Mouse (Mus musculus): ENCODE data around the gene Spg20. TPM values are rescaled to one million over a fixed set of nuclear protein-coding genes. Genes with fewer than 3 reads are reported as not detected.

Gene Spg20
- polyA plus RNA-seq, 1 experiment from 2014 or later: 18.7 TPM

GRCm38 (mm10) chr3:55074576-55075293, 37.2 kb upstream of the Spg20 start:
- no peak overlapping the region for H3K4me3 ChIP-seq (ENCODE audit: low read depth, low read length)

DNA sequence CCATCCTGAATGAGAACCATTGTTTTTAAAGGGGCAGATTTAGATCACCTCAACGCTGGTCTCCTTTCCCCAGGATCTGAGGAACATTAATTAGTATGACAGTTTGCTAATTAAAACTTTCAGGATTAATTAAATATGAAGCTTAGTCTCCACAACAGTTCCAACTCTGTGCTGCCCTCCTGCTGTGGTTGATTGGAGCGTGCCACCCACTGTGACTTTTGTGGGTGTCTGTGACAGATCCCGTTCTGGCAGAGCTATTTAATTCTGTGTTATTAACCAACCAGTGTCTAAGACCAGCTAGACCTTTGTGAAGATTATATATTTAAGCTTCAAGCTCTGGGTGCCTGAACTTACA, 36.6 kb upstream of the Spg20 start:
- TF ChIP-seq EP300 (IDR thresholded peaks at IDR 0.05) (no peak), CTCF (IDR thresholded peaks at IDR 0.05) (no peak)
- Histone ChIP-seq H3K4me3 (ENCODE audit: low read depth, low read length) (no peak overlapping the region), H3K36me3 (ENCODE audit: insufficient read depth, low read length) (no peaks in the 10 kb centered on the region), H3K27me3 (replicated peaks; ENCODE audit: insufficient read depth, low read length) (no peaks in the 10 kb centered on the region), H3K9me3 (ENCODE audit: low read length) (no peaks in the 10 kb centered on the region), H3K4me2 (replicated peaks; ENCODE audit: low read depth, low read length) (no peak overlapping the region), H3K4me1 (ENCODE audit: insufficient read depth, low read depth, low read length) (no peaks in the 10 kb centered on the region), H3K9ac (replicated peaks; ENCODE audit: low read depth) (no peak overlapping the region), H3K27ac (ENCODE audit: low read length) (no peak overlapping the region)
- 66% methylated on average over 3 of the region's 3 CpGs for WGBS
- ATAC-seq (no peak), DNase-seq (ENCODE audit: low spot score) (no peak)

More at GRCm38 (mm10) chr3:55074576-55075293, 37.2 kb upstream of the Spg20 start:
- H3K9ac ChIP-seq (replicated peaks; ENCODE audit: low read depth): no peak overlapping the region
- H3K27me3 ChIP-seq (replicated peaks; ENCODE audit: insufficient read depth, low read length): no peaks in the 10 kb centered on the region
- DNase-seq (ENCODE audit: low spot score) (no peak), ATAC-seq (no peak)
- H3K36me3 ChIP-seq (ENCODE audit: insufficient read depth, low read length): no peaks in the 10 kb centered on the region
- H3K4me2 ChIP-seq (replicated peaks; ENCODE audit: low read depth, low read length): no peak overlapping the region
- no peaks in the 10 kb centered on the region for H3K9me3 ChIP-seq (ENCODE audit: low read length)
- H3K4me1 ChIP-seq (ENCODE audit: insufficient read depth, low read depth, low read length): no peaks in the 10 kb centered on the region
- WGBS: 81% methylated on average over 6 of the region's 6 CpGs
- TF ChIP-seq EP300 (IDR thresholded peaks at IDR 0.05): no peak
- TF ChIP-seq CTCF (IDR thresholded peaks at IDR 0.05): no peak
- no peak overlapping the region for H3K27ac ChIP-seq (ENCODE audit: low read length)

- Histone ChIP-seq H3K9me3 (ENCODE audit: low read length) (no peaks in the 10 kb centered on the region), H3K4me2 (replicated peaks; ENCODE audit: low read depth, low read length) (no peak overlapping the region), H3K27ac (ENCODE audit: low read length) (no peak overlapping the region), H3K4me1 (ENCODE audit: insufficient read depth, low read depth, low read length) (no peaks in the 10 kb centered on the region), H3K27me3 (replicated peaks; ENCODE audit: insufficient read depth, low read length) (no peaks in the 10 kb centered on the region), H3K9ac (replicated peaks; ENCODE audit: low read depth) (no peak overlapping the region), H3K36me3 (ENCODE audit: insufficient read depth, low read length) (no peaks in the 10 kb centered on the region), H3K4me3 (ENCODE audit: low read depth, low read length) (no peak overlapping the region)
- WGBS: 60% methylated on average over 6 of the region's 6 CpGs
- TF ChIP-seq CTCF (IDR thresholded peaks at IDR 0.05) (no peak), EP300 (IDR thresholded peaks at IDR 0.05) (no peak)
- ATAC-seq (no peak), DNase-seq (ENCODE audit: low spot score) (no peak)
These were observed 33.7 kb upstream of the Spg20 start for GRCm38 (mm10) chr3:55078233-55078632.

- DNase-seq (ENCODE audit: low spot score): no peak
- Histone ChIP-seq H3K4me3 (ENCODE audit: low read depth, low read length) (no peak overlapping the region), H3K27ac (ENCODE audit: low read length) (no peak overlapping the region), H3K9ac (replicated peaks; ENCODE audit: low read depth) (no peak overlapping the region), H3K27me3 (replicated peaks; ENCODE audit: insufficient read depth, low read length) (no peaks in the 10 kb centered on the region), H3K4me2 (replicated peaks; ENCODE audit: low read depth, low read length) (no peak overlapping the region), H3K36me3 (ENCODE audit: insufficient read depth, low read length) (no peaks in the 10 kb centered on the region), H3K9me3 (ENCODE audit: low read length) (no peaks in the 10 kb centered on the region), H3K4me1 (ENCODE audit: insufficient read depth, low read depth, low read length) (no peaks in the 10 kb centered on the region)
- 53% methylated on average over 8 of the region's 8 CpGs for WGBS
- TF ChIP-seq EP300 (IDR thresholded peaks at IDR 0.05) (no peak), CTCF (IDR thresholded peaks at IDR 0.05) (no peak)
- no peak for ATAC-seq
These were observed 32.3 kb upstream of the Spg20 start for GRCm38 (mm10) chr3:55079619-55080018.

DNA sequence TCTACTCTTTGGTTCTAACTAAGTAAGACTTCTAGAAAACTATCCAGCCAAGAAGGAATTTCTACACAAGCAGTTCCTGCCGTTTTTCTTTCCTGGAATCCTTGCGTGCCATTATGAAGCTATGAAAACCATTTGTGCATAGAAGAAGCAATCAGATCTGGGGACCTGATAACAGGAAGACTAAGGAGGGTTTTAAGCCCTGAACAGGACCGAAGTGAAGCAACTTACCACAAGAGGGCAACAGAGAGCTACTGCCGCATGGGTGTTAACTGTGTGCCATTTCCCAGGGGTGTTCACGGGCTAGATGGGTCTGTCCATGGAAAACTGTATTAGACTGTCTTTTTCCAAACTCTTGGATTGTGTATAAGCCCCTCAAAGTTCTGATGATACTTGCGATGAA, 31.9 kb upstream of the Spg20 start:
- no peaks in the 10 kb centered on the region for H3K9me3 ChIP-seq (ENCODE audit: low read length)
- H3K4me3 ChIP-seq (ENCODE audit: low read depth, low read length): no peak overlapping the region
- no peak overlapping the region for H3K9ac ChIP-seq (replicated peaks; ENCODE audit: low read depth)
- peak; percentile 98 for TF ChIP-seq CTCF (IDR thresholded peaks at IDR 0.05)
- TF ChIP-seq EP300 (IDR thresholded peaks at IDR 0.05): no peak
- H3K4me1 ChIP-seq (ENCODE audit: insufficient read depth, low read depth, low read length): no peaks in the 10 kb centered on the region
- H3K27ac ChIP-seq (ENCODE audit: low read length): no peak overlapping the region
- 9% methylated on average over 6 of the region's 6 CpGs for WGBS
- no peaks in the 10 kb centered on the region for H3K36me3 ChIP-seq (ENCODE audit: insufficient read depth, low read length)
- DNase-seq (ENCODE audit: low spot score): peak; percentile 76
- no peak overlapping the region for H3K4me2 ChIP-seq (replicated peaks; ENCODE audit: low read depth, low read length)
- peak; percentile 80 for ATAC-seq
- no peaks in the 10 kb centered on the region for H3K27me3 ChIP-seq (replicated peaks; ENCODE audit: insufficient read depth, low read length)

DNA sequence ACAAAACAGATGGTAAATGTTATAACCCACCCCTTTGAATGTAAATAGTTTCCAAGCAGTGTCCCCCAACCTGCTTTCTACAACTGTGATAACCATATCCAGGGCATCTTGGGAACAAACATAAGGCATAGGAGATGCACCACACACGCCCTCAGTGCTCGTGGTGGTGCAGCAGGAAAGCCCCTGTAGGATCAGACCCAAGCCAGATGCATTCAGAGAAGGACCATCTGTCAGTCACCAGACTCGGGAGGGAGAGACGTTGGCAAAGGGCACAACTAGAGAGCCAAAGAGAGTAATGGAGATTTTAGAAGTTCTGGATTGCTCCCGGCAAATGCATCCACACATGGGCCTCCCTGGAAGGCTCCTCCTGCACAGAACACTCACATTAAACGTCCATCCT, 27.1 kb upstream of the Spg20 start:
- Histone ChIP-seq H3K4me3 (ENCODE audit: low read depth, low read length) (no peak overlapping the region), H3K27ac (ENCODE audit: low read length) (no peak overlapping the region), H3K4me2 (replicated peaks; ENCODE audit: low read depth, low read length) (no peak overlapping the region), H3K4me1 (ENCODE audit: insufficient read depth, low read depth, low read length) (no peaks in the 10 kb centered on the region), H3K9ac (replicated peaks; ENCODE audit: low read depth) (no peak overlapping the region), H3K36me3 (ENCODE audit: insufficient read depth, low read length) (no peaks in the 10 kb centered on the region), H3K9me3 (ENCODE audit: low read length) (no peaks in the 10 kb centered on the region), H3K27me3 (replicated peaks; ENCODE audit: insufficient read depth, low read length) (no peaks in the 10 kb centered on the region)
- DNase-seq (ENCODE audit: low spot score): no peak
- no peak for ATAC-seq
- 57% methylated on average over 6 of the region's 6 CpGs for WGBS
- TF ChIP-seq CTCF (IDR thresholded peaks at IDR 0.05): no peak
- no peak for TF ChIP-seq EP300 (IDR thresholded peaks at IDR 0.05)

DNA sequence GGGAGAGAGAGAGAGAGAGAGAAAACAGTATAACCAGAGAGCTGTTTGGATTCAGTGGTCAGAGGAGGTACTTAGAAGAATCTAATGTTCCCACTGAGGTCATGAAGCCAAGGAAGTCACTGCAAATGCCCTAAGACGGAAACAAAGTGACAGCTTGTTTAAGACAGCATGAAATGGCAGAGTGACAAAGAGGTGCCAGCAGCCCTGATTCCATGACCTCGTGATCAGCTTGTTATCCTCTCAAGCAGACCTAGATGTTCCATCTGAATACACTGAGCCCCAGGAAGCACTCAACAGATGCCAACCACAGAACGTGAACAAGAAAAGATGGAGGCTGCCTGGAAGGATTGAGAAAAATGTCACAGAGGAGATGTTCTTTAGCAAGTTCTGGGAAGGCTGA, 26.2 kb upstream of the Spg20 start:
- H3K27ac ChIP-seq (ENCODE audit: low read length): no peak overlapping the region
- H3K4me2 ChIP-seq (replicated peaks; ENCODE audit: low read depth, low read length): no peak overlapping the region
- 40% methylated on average over 3 of the region's 3 CpGs for WGBS
- H3K4me3 ChIP-seq (ENCODE audit: low read depth, low read length): no peak overlapping the region
- H3K36me3 ChIP-seq (ENCODE audit: insufficient read depth, low read length): no peaks in the 10 kb centered on the region
- DNase-seq (ENCODE audit: low spot score): no peak
- H3K4me1 ChIP-seq (ENCODE audit: insufficient read depth, low read depth, low read length): no peaks in the 10 kb centered on the region
- no peak overlapping the region for H3K9ac ChIP-seq (replicated peaks; ENCODE audit: low read depth)
- ATAC-seq: no peak
- H3K9me3 ChIP-seq (ENCODE audit: low read length): no peaks in the 10 kb centered on the region
- no peaks in the 10 kb centered on the region for H3K27me3 ChIP-seq (replicated peaks; ENCODE audit: insufficient read depth, low read length)
- TF ChIP-seq EP300 (IDR thresholded peaks at IDR 0.05) (no peak), CTCF (IDR thresholded peaks at IDR 0.05) (no peak)
